Mouse (Mus musculus): ENCODE measurements at regions not wholly inside any gene's neighbourhood (a gene's known extent, or its start where the extent isn't known, plus 50 kb on each side); places are given as distances from the start of the nearest gene placed in this dataset.

DNA sequence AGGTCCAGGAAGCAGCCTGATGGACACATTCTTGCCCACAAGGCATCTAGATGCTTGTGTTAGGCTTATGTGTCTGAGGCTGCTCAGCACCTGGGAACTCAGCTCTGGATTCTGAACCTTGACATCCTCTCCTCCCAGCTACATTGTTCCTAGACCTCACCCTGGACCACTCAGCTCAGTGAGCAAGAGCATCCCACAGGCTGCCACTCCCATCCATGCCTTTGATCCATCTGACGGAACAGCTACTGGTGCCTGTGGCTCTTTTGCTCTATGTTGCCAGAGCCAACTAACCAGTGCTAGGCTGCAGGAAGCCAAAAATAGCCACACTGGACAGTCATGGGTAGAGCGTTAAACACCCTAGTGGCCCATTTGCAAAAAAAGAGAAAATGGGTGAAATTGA lies 374.8 kb downstream of the Cd83 start:
- TF ChIP-seq USF1 (IDR thresholded peaks at IDR 0.05; ENCODE audit: low read depth): no peak
- TF ChIP-seq CTCF (IDR thresholded peaks at IDR 0.05; ENCODE audit: control insufficient read depth, insufficient read depth, insufficient read length): no peak
- no peak for TF ChIP-seq FOSL1 (IDR thresholded peaks at IDR 0.05; ENCODE audit: insufficient read depth, low read length, poor library complexity, severe bottlenecking)
- no peak for TF ChIP-seq MYOG (IDR thresholded peaks at IDR 0.05; ENCODE audit: control insufficient read depth, extremely low read depth, insufficient read length)
- no peak for TF ChIP-seq MYOD1 (IDR thresholded peaks at IDR 0.05; ENCODE audit: control insufficient read depth, insufficient read length, low read depth)

Measured in C2C12 (cell line).